ENCODE assay signal across 12 mouse cellular contexts in genomic region chr8:98613834-98614428, GRCm38 (mm10).
A peak's percentile ranks its signal among the peaks of the same experiment; 100 is the strongest.
DNase-seq lines count a peak whose midpoint lies in the region; ATAC-seq and TF ChIP-seq lines count a peak whose summit lies in the region.
"Had no signal": no experiment of that assay in that cellular context is flagged by ENCODE, and none has a peak within 500 bp of the region (broad histone marks: within the 10 kb centered on the region; RNA-seq: fewer than 3 reads in every experiment).

No protein-coding gene starts in this region.

- no peak for ATAC-seq in activated CD4-positive, CD25-positive, alpha-beta regulatory T cell, adult 4 months
- ATAC-seq: forebrain, embryonic 15.5 days had no signal

- no peaks in the 10 kb centered on the region for H3K36me3 ChIP-seq in thymus, adult 2 months (ENCODE audit: control insufficient read depth, insufficient read depth, low read length)
- H3K36me3 ChIP-seq: forebrain, embryonic 15.5 days; liver, embryonic 15.5 days had no signal

- no peaks in the 10 kb centered on the region for H3K4me1 ChIP-seq in thymus, adult 2 months (replicated peaks; ENCODE audit: control insufficient read depth, insufficient read depth, low read length)
- H3K4me1 ChIP-seq: forebrain, embryonic 15.5 days; liver, embryonic 15.5 days had no signal

- DNase-seq in layer of hippocampus, adult 8-10 months (ENCODE audit: low spot score in 2 of 2): peak; percentile 10 to 28
- DNase-seq in layer of hippocampus, postnatal 14 days (ENCODE audit: low spot score in 2 of 2): no peak
- peak; percentile 72 to 93 for DNase-seq in cerebellum, postnatal 14 days
- peak; percentile 2 to 9 for DNase-seq in left cerebral cortex, postnatal 14 days (ENCODE audit: low spot score in 2 of 2)
- DNase-seq in urinary bladder, postnatal 14 days (ENCODE audit: low spot score): no peak
- no peak for DNase-seq in thymus, adult 2 months
- DNase-seq: heart, postnatal 4 days; kidney, adult 2 months; thymus, postnatal 25 days had no signal

- H3K27me3 ChIP-seq in thymus, adult 2 months (ENCODE audit: control insufficient read depth, insufficient read depth, low read length): no peaks in the 10 kb centered on the region
- H3K27me3 ChIP-seq: forebrain, embryonic 15.5 days; liver, embryonic 15.5 days had no signal

- 81% methylated on average over 4 of the region's 4 CpGs for WGBS in thymus, adult 2 months

- H3K27ac ChIP-seq in thymus, adult 2 months (ENCODE audit: control insufficient read depth, insufficient read depth, low read length): no peak overlapping the region
- H3K27ac ChIP-seq: forebrain, embryonic 15.5 days; liver, embryonic 15.5 days had no signal

- no peak overlapping the region for H3K4me3 ChIP-seq in thymus, adult 2 months (ENCODE audit: control insufficient read depth, insufficient read depth, low read length)
- H3K4me3 ChIP-seq: forebrain, embryonic 15.5 days; liver, embryonic 15.5 days had no signal

- no peak for TF ChIP-seq CTCF in thymus, adult 2 months (IDR thresholded peaks at IDR 0.05; ENCODE audit: borderline replicate concordance, control insufficient read depth, extremely low read depth, insufficient read depth, low read length, poor library complexity)

- no peak for TF ChIP-seq POLR2A in thymus, adult 2 months (IDR thresholded peaks at IDR 0.05; ENCODE audit: control insufficient read depth, extremely low read depth, insufficient read depth, low read length, poor library complexity)

- intact Hi-C loops in left cerebral cortex, postnatal 14 days (cut with DNase I): no loop called here

Comparison
In these comparisons a context has a peak if more than half of its experiments do, and no peak if none do; other contexts are left out.
1. DNase-seq: peak in layer of hippocampus, adult 8-10 months (2 of 2), cerebellum, postnatal 14 days (2 of 2) and left cerebral cortex, postnatal 14 days (2 of 2); none in layer of hippocampus, postnatal 14 days (0 of 2), urinary bladder, postnatal 14 days (single experiment) and thymus, adult 2 months (single experiment).